Mouse (Mus musculus): Measurements from ENCODE around the gene Spty2d1. TPM values are rescaled to one million over a fixed set of nuclear protein-coding genes. Genes with fewer than 3 reads are reported as not detected.

The Spty2d1 gene
- polyA plus RNA-seq (2012; rRNA removed; ENCODE audit: low replicate concordance): 4.2 and 9.4 TPM in 2 replicates

GRCm38 (mm10) chr7:47008168-47008993, at the start of gene Spty2d1:
Gene Spty2d1 (minus strand): TSS chr7:47008411.

GRCm38 (mm10) chr7:47050366-47050765, 42.2 kb upstream of the Spty2d1 start, which contains the start of gene Tmem86a:
Gene Tmem86a (plus strand): TSS chr7:47050601.

GRCm38 (mm10) chr7:46983280-46983679, 24.9 kb downstream of the Spty2d1 start, which contains the start of gene Gm9999:
Gene Gm9999 (plus strand): TSS chr7:46983580.

GRCm38 (mm10) chr7:46957831-46958691, 50.1 kb downstream of the Spty2d1 start, which contains the start of gene Uevld:
Gene Uevld (minus strand): TSS chr7:46958527.

Other genes starting within 250 kb of the Spty2d1 start
- 21.1 and 23.9 TPM in 2 replicates for gene Hps5, start 212.3 kb downstream of the Spty2d1 start, polyA plus RNA-seq (2012; rRNA removed; ENCODE audit: low replicate concordance)
- 10.5 and 11.9 TPM in 2 replicates for gene Gtf2h1, start 212.3 kb downstream of the Spty2d1 start, polyA plus RNA-seq (2012; rRNA removed; ENCODE audit: low replicate concordance)
- gene Ldha, start 166.9 kb downstream of the Spty2d1 start, polyA plus RNA-seq (2012; rRNA removed; ENCODE audit: low replicate concordance): 992 and 1,501 TPM in 2 replicates
- not detected in 2 replicates for gene Ldhc, start 147.2 kb downstream of the Spty2d1 start, polyA plus RNA-seq (2012; rRNA removed; ENCODE audit: low replicate concordance)
- 84.0 and 109 TPM in 2 replicates for gene Tsg101, start 88.4 kb downstream of the Spty2d1 start, polyA plus RNA-seq (2012; rRNA removed; ENCODE audit: low replicate concordance)
- gene Uevld, start 49.9 kb downstream of the Spty2d1 start, polyA plus RNA-seq (2012; rRNA removed; ENCODE audit: low replicate concordance): 6.0 TPM in 2 replicates
- gene Gm9999, start 24.8 kb downstream of the Spty2d1 start, polyA plus RNA-seq (2012; rRNA removed; ENCODE audit: low replicate concordance): not detected in 2 replicates
- gene Tmem86a, start 42.2 kb upstream of the Spty2d1 start, polyA plus RNA-seq (2012; rRNA removed; ENCODE audit: low replicate concordance): 50.1 and 76.4 TPM in 2 replicates
- 0.57 and 28.5 TPM in 2 replicates for gene Ptpn5, start 125.3 kb upstream of the Spty2d1 start, polyA plus RNA-seq (2012; rRNA removed; ENCODE audit: low replicate concordance)
- not detected in 2 replicates for gene Mrgpra6, start 196.5 kb upstream of the Spty2d1 start, polyA plus RNA-seq (2012; rRNA removed; ENCODE audit: low replicate concordance)
- not detected in 2 replicates for gene Mrgpra9, start 244.4 kb upstream of the Spty2d1 start, polyA plus RNA-seq (2012; rRNA removed; ENCODE audit: low replicate concordance)